Mouse (Mus musculus): ENCODE measurements around the gene Slc25a21. TPM values are rescaled to one million over a fixed set of nuclear protein-coding genes. Genes with fewer than 3 reads are reported as not detected.

The Slc25a21 gene
- total and polyA plus RNA-seq, 2 experiments from 2014 or later = 0.19 to 0.29 TPM

DNA sequence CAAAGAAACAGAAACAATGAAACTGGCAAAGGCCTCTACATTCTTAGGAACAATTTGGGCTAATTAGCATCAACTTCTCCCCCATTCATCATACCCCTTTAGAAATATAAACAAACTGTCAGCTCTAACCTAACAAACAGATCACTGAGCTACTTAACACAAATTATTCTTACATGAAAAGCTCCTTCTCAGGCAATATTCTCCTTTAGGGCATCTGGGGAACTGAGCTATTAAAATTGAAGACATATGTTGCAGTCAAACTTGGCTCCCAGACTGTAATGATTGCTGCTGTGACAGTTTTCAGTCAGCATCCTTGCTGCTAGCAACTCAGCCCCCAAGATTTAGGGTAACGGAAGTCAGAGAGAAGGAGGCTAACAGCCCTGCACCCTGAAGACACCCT, 58.3 kb downstream of the Slc25a21 start:
- ATAC-seq = peak; percentile 71
- WGBS = 40% methylated on average over 1 of the region's 1 CpGs
- DNase-seq = peak; percentile 13

DNA sequence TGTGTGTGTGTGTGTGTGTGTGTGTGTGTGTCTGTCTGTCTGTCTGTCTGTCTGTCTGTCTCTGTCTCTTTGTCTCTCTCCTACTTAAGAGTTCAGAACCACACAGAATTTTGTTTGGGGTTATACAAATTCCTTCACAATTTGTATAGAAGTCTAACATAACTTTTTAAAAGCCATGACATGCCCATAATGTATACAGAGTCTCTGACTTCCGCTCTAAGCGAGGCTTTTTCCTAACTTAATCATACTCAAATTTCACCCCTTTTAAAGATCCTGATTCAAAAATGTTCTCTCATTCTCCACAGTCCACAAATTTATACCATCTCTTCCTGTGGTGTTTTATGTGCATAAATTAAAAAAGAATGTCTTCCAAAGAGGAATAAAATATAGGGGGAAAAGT, 59.5 kb downstream of the Slc25a21 start:
- ATAC-seq (no peak), DNase-seq (no peak)
- no peak for TF ChIP-seq CTCF (IDR thresholded peaks at IDR 0.05; ENCODE audit: low read depth)
- no peak overlapping the region for H3K4me3 ChIP-seq (ENCODE audit: low read depth, low read length)
- H3K4me1 ChIP-seq (ENCODE audit: insufficient read depth) = 0 out of 2 replicates have a peak, but pooled peaks cover 3% of the 10 kb centered on the region
- H3K9ac ChIP-seq = no peak overlapping the region
- H3K27ac ChIP-seq (ENCODE audit: low read depth, low read length) = no peak overlapping the region
- no peaks in the 10 kb centered on the region for H3K27me3 ChIP-seq (ENCODE audit: insufficient read depth, low read length)
- no peaks in the 10 kb centered on the region for H3K36me3 ChIP-seq (ENCODE audit: insufficient read depth)
- no peak overlapping the region for H3K4me2 ChIP-seq (ENCODE audit: low read depth)
- no peaks in the 10 kb centered on the region for H3K9me3 ChIP-seq (ENCODE audit: low read length)
- 94% methylated on average over 2 of the region's 2 CpGs for WGBS

More for the DNA sequence above, 58.3 kb downstream of the Slc25a21 start:
- no peak for TF ChIP-seq CTCF (IDR thresholded peaks at IDR 0.05; ENCODE audit: low read depth)
- H3K4me1 ChIP-seq (ENCODE audit: insufficient read depth) = 0 out of 2 replicates have a peak, but pooled peaks cover 3% of the 10 kb centered on the region
- H3K9me3 ChIP-seq (ENCODE audit: low read length) = no peaks in the 10 kb centered on the region
- H3K9ac ChIP-seq = 0 out of 2 replicates have a peak overlapping the region, but pooled peaks have one; percentile 10
- H3K27ac ChIP-seq (ENCODE audit: low read depth, low read length) = no peak overlapping the region
- H3K36me3 ChIP-seq (ENCODE audit: insufficient read depth) = no peaks in the 10 kb centered on the region
- H3K4me3 ChIP-seq (ENCODE audit: low read depth, low read length) = no peak overlapping the region
- no peaks in the 10 kb centered on the region for H3K27me3 ChIP-seq (ENCODE audit: insufficient read depth, low read length)
- H3K4me2 ChIP-seq (ENCODE audit: low read depth) = no peak overlapping the region

DNA sequence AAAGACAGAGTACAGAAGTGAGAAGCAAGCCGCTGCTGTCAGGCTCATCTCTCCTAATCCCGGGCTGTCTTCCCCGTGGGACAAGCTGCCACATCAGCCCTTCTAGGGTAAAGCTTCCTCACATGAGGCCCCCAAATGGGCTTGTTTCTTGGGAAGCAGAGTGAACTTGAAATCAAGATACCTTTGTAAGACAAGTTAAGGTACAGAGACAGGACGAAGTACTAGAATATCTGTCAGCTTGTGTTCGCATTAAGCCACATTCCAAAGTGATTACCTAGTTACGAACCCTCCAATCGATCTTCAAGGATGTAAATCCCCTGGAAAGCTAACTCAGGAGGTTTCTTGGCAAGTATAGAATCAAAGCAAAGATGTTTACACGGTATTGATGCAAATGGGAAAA, 78.7 kb downstream of the Slc25a21 start:
- ATAC-seq = no peak
- no peak for DNase-seq
- Histone ChIP-seq H3K9ac (no peak overlapping the region), H3K4me3 (ENCODE audit: low read depth, low read length) (no peak overlapping the region), H3K27me3 (ENCODE audit: insufficient read depth, low read length) (no peaks in the 10 kb centered on the region), H3K9me3 (ENCODE audit: low read length) (no peaks in the 10 kb centered on the region), H3K27ac (ENCODE audit: low read depth, low read length) (no peak overlapping the region), H3K4me2 (ENCODE audit: low read depth) (no peak overlapping the region), H3K4me1 (ENCODE audit: insufficient read depth) (no peaks in the 10 kb centered on the region), H3K36me3 (ENCODE audit: insufficient read depth) (no peaks in the 10 kb centered on the region)
- no peak for TF ChIP-seq CTCF (IDR thresholded peaks at IDR 0.05; ENCODE audit: low read depth)
- WGBS = 25% methylated on average over 8 of the region's 8 CpGs

DNA sequence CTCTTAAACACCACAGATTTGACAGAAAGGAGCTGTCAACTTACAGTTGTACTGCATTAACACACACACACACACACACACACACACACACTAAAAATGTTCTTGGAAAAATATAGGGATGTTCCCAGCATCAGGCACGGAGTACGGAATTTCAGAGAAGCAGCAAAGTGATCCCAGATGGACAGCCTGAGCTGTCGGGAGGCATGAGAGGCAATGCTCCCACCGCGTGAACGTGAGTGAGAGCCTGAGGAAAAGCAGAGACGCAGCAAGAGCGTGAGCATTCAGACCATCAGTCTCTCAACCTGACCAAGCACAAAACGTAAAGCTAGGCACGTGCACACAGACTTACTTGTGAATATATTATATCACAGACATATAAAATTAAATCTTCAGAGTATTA, 81.8 kb downstream of the Slc25a21 start:
- Histone ChIP-seq H3K27me3 (ENCODE audit: insufficient read depth, low read length) (no peaks in the 10 kb centered on the region), H3K27ac (ENCODE audit: low read depth, low read length) (no peak overlapping the region), H3K4me2 (ENCODE audit: low read depth) (no peak overlapping the region), H3K9ac (no peak overlapping the region), H3K4me1 (ENCODE audit: insufficient read depth) (no peaks in the 10 kb centered on the region), H3K36me3 (ENCODE audit: insufficient read depth) (no peaks in the 10 kb centered on the region), H3K4me3 (ENCODE audit: low read depth, low read length) (no peak overlapping the region), H3K9me3 (ENCODE audit: low read length) (no peaks in the 10 kb centered on the region)
- no peak for TF ChIP-seq CTCF (IDR thresholded peaks at IDR 0.05; ENCODE audit: low read depth)
- WGBS = 92% methylated on average over 10 of the region's 10 CpGs
- DNase-seq (no peak), ATAC-seq (no peak)

DNA sequence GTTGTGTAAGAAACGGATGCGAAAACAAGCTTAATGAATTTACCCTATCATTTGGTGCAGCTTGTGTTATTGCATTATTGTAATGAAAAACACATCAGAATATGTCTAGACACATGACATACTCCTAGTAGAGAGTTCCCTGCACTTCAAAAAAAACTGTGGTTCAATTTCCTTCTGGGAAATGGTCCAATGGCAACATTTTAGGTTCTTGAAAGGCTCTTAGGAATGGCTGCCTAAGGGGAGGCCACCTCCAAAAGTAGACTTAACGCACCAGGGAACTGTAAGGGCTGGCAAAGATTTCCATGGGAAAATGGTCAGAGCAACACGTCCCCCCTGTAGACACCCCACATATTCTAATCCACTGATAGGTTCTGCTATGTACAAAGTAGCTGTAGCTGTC, 87.9 kb downstream of the Slc25a21 start:
- DNase-seq = no peak

DNA sequence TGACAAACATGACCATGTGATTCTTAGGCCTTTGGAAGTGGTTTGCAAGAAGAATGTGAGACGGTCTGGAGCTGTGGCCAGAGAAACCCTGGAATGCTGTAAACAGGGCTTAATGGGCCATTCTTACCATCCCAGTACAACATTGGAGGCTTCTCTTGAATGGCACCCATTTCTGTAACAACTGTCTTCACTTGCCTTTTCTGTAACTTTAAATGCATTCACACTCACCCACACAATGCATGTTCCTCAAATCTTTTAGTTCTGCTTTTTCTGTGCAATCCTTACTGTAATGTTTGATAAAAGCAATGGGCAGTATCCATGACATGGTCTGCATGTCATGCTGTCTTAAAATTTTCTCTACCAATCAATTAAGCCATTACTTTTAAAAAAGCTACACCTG, 95.0 kb downstream of the Slc25a21 start:
- no peak for TF ChIP-seq CTCF (IDR thresholded peaks at IDR 0.05; ENCODE audit: low read depth)
- no peaks in the 10 kb centered on the region for H3K36me3 ChIP-seq (ENCODE audit: insufficient read depth)
- no peaks in the 10 kb centered on the region for H3K27me3 ChIP-seq (ENCODE audit: insufficient read depth, low read length)
- no peak for ATAC-seq
- no peak overlapping the region for H3K27ac ChIP-seq (ENCODE audit: low read depth, low read length)
- no peaks in the 10 kb centered on the region for H3K9me3 ChIP-seq (ENCODE audit: low read length)
- no peak overlapping the region for H3K4me3 ChIP-seq (ENCODE audit: low read depth, low read length)
- H3K9ac ChIP-seq = no peak overlapping the region
- DNase-seq = no peak
- H3K4me1 ChIP-seq (ENCODE audit: insufficient read depth) = no peaks in the 10 kb centered on the region
- H3K4me2 ChIP-seq (ENCODE audit: low read depth) = no peak overlapping the region
- 97% methylated on average over 1 of the region's 1 CpGs for WGBS

More for the DNA sequence above, 87.9 kb downstream of the Slc25a21 start:
- Histone ChIP-seq H3K27me3 (ENCODE audit: insufficient read depth, low read length) (no peaks in the 10 kb centered on the region), H3K4me1 (ENCODE audit: insufficient read depth) (no peaks in the 10 kb centered on the region), H3K36me3 (ENCODE audit: insufficient read depth) (no peaks in the 10 kb centered on the region), H3K9ac (no peak overlapping the region), H3K4me2 (ENCODE audit: low read depth) (no peak overlapping the region), H3K9me3 (ENCODE audit: low read length) (no peaks in the 10 kb centered on the region), H3K4me3 (ENCODE audit: low read depth, low read length) (no peak overlapping the region), H3K27ac (ENCODE audit: low read depth, low read length) (no peak overlapping the region)
- WGBS = 74% methylated on average over 4 of the region's 4 CpGs
- no peak for TF ChIP-seq CTCF (IDR thresholded peaks at IDR 0.05; ENCODE audit: low read depth)
- ATAC-seq = no peak

DNA sequence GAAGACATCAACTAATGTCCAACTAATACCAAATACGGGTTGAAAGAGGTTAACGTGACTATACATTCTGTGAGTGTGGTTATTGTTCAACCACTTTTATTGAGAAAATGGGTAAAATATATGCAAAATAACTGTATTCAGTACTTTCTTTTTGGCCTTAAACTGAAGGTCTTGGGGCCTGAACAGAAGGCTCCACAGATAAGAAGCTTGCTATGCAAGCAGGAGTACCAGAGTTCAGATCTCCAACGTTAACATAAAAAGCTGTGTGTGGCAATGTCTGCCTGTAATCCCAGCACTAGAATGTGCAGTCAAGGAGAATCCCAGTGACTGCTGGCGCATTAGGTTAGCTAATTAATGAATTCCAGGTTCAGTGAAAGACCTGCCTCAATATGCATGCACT, 96.7 kb downstream of the Slc25a21 start:
- Histone ChIP-seq H3K27me3 (ENCODE audit: insufficient read depth, low read length) (no peaks in the 10 kb centered on the region), H3K4me3 (ENCODE audit: low read depth, low read length) (no peak overlapping the region), H3K4me2 (ENCODE audit: low read depth) (no peak overlapping the region), H3K4me1 (ENCODE audit: insufficient read depth) (no peaks in the 10 kb centered on the region), H3K9me3 (ENCODE audit: low read length) (no peaks in the 10 kb centered on the region), H3K9ac (no peak overlapping the region), H3K27ac (ENCODE audit: low read depth, low read length) (no peak overlapping the region), H3K36me3 (ENCODE audit: insufficient read depth) (no peaks in the 10 kb centered on the region)
- DNase-seq (no peak), ATAC-seq (no peak)
- no peak for TF ChIP-seq CTCF (IDR thresholded peaks at IDR 0.05; ENCODE audit: low read depth)
- WGBS = 75% methylated on average over 4 of the region's 4 CpGs

DNA sequence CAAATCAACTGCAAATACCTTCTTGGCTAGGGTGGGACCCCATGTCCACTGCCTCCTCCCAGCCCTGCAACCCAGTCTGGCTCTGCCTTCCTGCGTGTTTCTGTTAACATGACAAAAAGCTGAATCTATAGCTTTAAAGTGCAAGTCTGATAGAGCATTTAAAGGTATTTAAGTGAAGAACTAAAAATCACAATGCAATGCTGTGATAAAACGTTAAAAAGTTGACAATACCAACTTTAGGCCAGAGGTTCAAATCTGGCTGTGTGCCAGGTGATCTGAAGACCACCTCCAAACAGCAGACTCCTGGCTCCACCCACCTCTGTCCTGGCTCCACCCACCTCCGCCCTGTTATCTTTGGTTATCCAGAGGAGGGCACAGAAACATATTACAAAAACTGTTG, 98.2 kb downstream of the Slc25a21 start:
- Histone ChIP-seq H3K27ac (ENCODE audit: low read depth, low read length) (no peak overlapping the region), H3K36me3 (ENCODE audit: insufficient read depth) (no peaks in the 10 kb centered on the region), H3K27me3 (ENCODE audit: insufficient read depth, low read length) (no peaks in the 10 kb centered on the region), H3K9me3 (ENCODE audit: low read length) (no peaks in the 10 kb centered on the region), H3K4me2 (ENCODE audit: low read depth) (no peak overlapping the region), H3K9ac (no peak overlapping the region), H3K4me1 (ENCODE audit: insufficient read depth) (no peaks in the 10 kb centered on the region), H3K4me3 (ENCODE audit: low read depth, low read length) (no peak overlapping the region)
- ATAC-seq (no peak), DNase-seq (no peak)
- TF ChIP-seq CTCF (IDR thresholded peaks at IDR 0.05; ENCODE audit: low read depth) = no peak
- WGBS = 69% methylated on average over 3 of the region's 3 CpGs

Measured in forebrain, postnatal 0 days (tissue).